Mouse (Mus musculus): ENCODE measurements around the gene Olfr487. TPM values are rescaled to one million over a fixed set of nuclear protein-coding genes. Genes with fewer than 3 reads are reported as not detected.

Gene Olfr487
- polyA plus RNA-seq (2017; shearing (Covaris generic)): not detected

DNA sequence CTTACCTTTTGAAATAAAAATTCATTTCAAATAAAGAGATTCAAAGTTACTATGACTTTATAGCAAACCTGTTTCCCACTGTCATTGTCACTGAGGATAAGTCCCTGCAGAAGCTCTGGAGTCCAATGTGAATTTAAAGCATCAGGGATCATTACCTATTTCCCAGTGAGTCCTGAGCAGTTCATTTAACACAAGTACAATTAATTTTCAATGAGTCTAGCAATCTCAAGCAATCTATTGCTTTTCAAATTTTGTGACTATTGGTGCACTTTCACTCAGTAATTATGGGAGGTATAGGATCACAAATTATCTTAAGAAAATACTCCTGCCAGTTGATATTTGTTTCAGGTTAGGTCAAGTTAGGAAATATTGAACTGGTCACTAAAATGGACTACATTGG, at the start of gene Olfr487:
TSS of gene Olfr487 (minus strand) at position 101 of the 400 bp plus-strand sequence.

DNA sequence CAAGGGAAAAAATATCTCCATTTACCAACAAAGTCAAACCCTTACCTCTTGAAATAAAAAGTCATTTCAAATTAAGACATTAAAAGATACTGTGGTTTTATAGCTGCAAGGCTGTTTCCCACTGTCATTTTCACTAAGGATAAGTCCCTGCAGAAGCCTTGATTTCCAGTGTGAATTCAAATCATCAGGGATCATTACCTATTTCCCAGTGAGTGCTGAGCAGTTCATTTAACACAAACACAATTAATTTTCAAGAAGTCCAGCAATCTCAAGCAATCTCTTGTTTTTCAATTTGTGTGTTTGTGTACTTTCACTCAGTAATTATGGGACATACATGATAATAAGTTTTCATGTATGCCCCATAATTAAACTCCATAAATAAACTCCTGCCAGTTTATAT, 43.8 kb upstream of the Olfr487 start, which contains the start of gene Olfr488:
TSS of gene Olfr488 (minus strand) at position 101 of the 400 bp plus-strand sequence.

GRCm38 (mm10) chr7:108172642-108173041, 41.8 kb downstream of the Olfr487 start, which contains the start of gene Olfr486:
Olfr486 (minus strand) TSS chr7:108172742.

GRCm38 (mm10) chr7:108159771-108160170, 54.7 kb downstream of the Olfr487 start, which contains the start of gene Olfr485:
Olfr485 (minus strand) TSS chr7:108159871.

Other genes starting within 250 kb of the Olfr487 start
- gene Olfr476, start 249.8 kb downstream of the Olfr487 start, polyA plus RNA-seq (2017; shearing (Covaris generic)): not detected
- gene Olfr477, start 227.9 kb downstream of the Olfr487 start, polyA plus RNA-seq (2017; shearing (Covaris generic)): not detected
- gene Olfr478, start 180.6 kb downstream of the Olfr487 start, polyA plus RNA-seq (2017; shearing (Covaris generic)): not detected
- gene Olfr479, start 163.9 kb downstream of the Olfr487 start, polyA plus RNA-seq (2017; shearing (Covaris generic)): not detected
- not detected for gene Olfr480, start 147.3 kb downstream of the Olfr487 start, polyA plus RNA-seq (2017; shearing (Covaris generic))
- 0.06 TPM for gene Olfr481, start 134.8 kb downstream of the Olfr487 start, polyA plus RNA-seq (2017; shearing (Covaris generic))
- 0.12 TPM for gene Olfr482, start 117.0 kb downstream of the Olfr487 start, polyA plus RNA-seq (2017; shearing (Covaris generic))
- gene Olfr483, start 113.8 kb downstream of the Olfr487 start, polyA plus RNA-seq (2017; shearing (Covaris generic)): not detected
- gene Olfr484, start 87.2 kb downstream of the Olfr487 start, polyA plus RNA-seq (2017; shearing (Covaris generic)): 0.10 TPM
- not detected for gene Olfr485, start 54.8 kb downstream of the Olfr487 start, polyA plus RNA-seq (2017; shearing (Covaris generic))
- gene Olfr486, start 41.9 kb downstream of the Olfr487 start, polyA plus RNA-seq (2017; shearing (Covaris generic)): not detected
- not detected for gene Olfr488, start 43.7 kb upstream of the Olfr487 start, polyA plus RNA-seq (2017; shearing (Covaris generic))
- not detected for gene Olfr490, start 74.3 kb upstream of the Olfr487 start, polyA plus RNA-seq (2017; shearing (Covaris generic))
- not detected for gene Olfr491, start 98.8 kb upstream of the Olfr487 start, polyA plus RNA-seq (2017; shearing (Covaris generic))
- gene Olfr492, start 109.0 kb upstream of the Olfr487 start, polyA plus RNA-seq (2017; shearing (Covaris generic)): not detected
- not detected for gene Olfr493, start 132.3 kb upstream of the Olfr487 start, polyA plus RNA-seq (2017; shearing (Covaris generic))
- gene Olfr494, start 150.7 kb upstream of the Olfr487 start, polyA plus RNA-seq (2017; shearing (Covaris generic)): not detected
- not detected for gene Olfr495, start 178.5 kb upstream of the Olfr487 start, polyA plus RNA-seq (2017; shearing (Covaris generic))
- gene Olfr497, start 205.8 kb upstream of the Olfr487 start, polyA plus RNA-seq (2017; shearing (Covaris generic)): not detected